Mouse (Mus musculus): Measurements from ENCODE around the gene Wbp11. TPM values are rescaled to one million over a fixed set of nuclear protein-coding genes. Genes with fewer than 3 reads are reported as not detected.

Gene Wbp11
- 115 and 127 TPM in 2 replicates for polyA plus RNA-seq (2012; rRNA removed)

DNA sequence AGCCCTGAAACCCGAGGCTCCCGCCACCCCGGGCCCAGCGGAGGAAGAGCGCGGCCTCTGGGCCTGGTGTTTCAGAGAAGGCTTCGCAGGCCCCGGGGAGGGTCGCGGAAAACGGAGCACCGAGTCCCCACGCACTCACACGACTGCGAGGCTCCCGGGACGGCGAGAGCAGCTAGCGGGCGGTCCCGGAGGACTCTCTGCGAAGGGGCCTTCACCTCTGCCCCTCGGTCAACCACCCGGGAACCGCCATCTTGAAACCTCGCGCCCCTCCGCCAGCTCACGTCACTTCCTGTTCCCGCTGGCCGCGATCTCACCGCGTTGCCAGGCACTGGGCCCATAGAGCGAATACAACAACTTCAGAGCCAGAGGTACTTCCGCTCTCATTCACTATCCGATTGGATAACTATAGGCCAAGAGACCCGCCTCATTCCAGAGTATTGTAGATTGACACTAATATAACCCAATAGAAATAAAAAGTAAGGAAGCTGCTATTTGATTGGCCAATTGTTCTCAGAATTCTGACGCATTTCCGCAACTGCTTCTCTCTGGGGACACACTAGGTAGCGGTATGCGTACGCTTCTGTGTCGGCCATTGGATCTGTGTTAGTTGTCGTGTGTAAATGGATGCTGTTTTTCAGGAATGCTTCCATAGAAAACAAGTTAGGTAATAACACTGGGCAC is at the start of gene Wbp11:
Wbp11 (minus strand) TSS at position 353 of the 681 bp plus-strand sequence.

DNA sequence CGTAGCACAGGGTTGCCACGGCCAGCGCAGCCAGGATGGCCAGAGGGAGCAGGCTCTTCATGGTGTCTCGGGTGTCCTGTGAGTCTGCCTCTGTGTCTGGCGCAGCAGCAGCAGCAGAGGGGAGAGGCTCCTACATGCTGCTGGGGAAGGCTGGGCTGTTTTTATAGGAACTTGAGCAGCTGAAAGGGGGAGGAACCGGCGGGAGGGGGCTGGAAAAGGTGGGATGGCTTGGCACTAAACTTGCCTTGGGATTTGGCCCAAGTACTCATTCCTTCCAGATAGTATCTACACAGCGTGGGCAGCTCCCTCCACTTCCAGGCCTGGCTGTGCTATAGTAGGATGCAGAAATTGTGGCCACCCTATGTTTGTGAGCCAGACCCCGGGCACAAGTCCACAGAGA is 47.6 kb upstream of the Wbp11 start, which contains the start of gene Mgp:
Mgp (minus strand) TSS at position 154 of the 400 bp plus-strand sequence.

DNA sequence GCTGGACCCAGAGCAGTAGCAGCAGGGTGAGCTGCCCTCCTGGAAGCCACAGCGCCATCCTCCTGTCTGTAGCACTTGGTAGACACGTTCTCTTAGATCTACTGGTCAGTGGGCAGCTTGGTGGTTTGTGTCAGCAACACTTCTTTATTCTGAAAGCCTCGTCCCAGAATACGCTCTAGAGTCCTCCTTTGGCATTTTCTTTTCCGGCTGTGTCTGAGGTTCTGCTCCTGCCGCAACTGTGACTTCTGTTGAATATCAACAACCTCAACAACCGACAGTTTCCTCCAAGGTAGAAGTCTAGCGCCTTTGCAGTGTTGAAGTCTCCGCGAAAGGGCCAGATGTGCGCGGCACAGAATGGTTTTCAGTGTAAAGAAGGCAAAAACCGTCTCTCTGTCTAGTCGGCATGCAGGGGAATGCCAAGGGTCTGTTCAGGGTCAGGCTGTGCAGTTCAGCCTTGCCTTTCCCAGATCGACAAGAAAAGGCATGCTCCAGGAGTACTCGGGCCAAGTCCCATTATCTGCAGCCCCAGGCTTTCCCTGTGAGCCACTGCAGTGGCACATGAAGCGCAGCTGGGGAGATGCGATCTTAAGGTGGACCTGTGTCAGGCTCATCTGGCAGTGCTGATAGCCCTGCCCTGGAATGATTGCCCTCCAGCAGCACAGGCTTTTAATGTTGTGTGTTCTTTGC is 29.3 kb upstream of the Wbp11 start, which contains the start of gene Art4:
Art4 (minus strand) TSS at position 548 of the 687 bp plus-strand sequence.

DNA sequence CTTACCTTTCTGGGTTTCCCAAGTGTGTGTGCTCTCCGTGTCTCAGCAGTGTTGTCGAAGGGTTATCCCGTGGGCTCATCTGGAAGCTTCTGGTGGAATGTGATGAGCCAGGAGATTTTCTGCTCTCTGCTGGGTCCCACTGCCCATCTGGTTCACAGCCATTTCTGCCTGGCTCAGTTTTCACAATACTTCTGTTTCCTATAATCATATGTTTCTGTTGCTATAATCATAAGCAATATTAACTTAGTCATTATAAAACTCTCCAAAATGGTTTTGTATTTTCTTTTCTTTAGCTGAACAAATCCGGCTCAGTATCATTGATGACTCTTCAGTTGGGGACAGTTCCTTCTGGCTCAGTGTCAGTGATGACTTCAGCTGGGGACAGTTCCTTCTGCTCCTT is 7.3 kb upstream of the Wbp11 start, which contains the start of gene Smco3:
Smco3 (minus strand) TSS at position 101 of the 400 bp plus-strand sequence.

DNA sequence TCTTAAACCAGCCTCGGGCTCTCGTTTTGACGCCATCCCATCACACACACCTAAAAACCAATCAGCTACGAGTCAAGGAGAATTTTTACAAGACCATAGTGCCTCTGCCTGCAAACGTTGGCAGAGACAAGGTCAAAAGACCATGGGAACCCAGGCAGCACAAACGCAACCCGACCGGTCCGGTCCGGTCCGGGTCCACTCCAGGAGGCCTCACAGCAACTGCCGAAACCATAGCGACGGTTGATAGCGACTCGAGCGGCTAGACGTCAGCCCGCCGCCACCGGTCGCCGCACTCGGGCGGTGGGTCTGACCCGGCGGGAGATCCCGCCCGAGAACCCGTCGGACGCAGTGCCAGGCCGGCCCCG is 535 bp downstream of the Wbp11 start, which contains the start of gene BC049715:
BC049715 (plus strand) TSS at position 111 of the 365 bp plus-strand sequence.

DNA sequence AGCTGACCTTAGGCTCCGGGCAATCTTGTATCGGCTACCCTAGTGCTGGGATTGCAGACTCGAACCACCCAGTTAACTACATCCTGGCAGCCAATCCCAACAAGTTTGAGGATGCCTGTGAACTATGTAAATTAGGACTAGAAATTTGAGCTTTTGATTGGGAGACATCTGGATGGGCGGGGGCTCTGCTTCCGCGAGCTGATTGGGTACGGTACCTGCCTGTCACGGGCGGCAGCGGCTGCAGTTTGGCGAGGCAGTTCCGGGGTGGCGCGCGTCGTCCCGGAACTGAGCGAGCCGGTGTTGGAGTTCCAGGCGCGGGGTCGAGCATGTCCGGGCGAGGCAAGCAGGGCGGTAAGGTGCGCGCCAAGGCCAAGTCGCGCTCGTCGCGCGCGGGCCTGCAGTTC is 20.0 kb downstream of the Wbp11 start, which contains the start of gene H2afj:
H2afj (plus strand) TSS at position 231 of the 404 bp plus-strand sequence.

DNA sequence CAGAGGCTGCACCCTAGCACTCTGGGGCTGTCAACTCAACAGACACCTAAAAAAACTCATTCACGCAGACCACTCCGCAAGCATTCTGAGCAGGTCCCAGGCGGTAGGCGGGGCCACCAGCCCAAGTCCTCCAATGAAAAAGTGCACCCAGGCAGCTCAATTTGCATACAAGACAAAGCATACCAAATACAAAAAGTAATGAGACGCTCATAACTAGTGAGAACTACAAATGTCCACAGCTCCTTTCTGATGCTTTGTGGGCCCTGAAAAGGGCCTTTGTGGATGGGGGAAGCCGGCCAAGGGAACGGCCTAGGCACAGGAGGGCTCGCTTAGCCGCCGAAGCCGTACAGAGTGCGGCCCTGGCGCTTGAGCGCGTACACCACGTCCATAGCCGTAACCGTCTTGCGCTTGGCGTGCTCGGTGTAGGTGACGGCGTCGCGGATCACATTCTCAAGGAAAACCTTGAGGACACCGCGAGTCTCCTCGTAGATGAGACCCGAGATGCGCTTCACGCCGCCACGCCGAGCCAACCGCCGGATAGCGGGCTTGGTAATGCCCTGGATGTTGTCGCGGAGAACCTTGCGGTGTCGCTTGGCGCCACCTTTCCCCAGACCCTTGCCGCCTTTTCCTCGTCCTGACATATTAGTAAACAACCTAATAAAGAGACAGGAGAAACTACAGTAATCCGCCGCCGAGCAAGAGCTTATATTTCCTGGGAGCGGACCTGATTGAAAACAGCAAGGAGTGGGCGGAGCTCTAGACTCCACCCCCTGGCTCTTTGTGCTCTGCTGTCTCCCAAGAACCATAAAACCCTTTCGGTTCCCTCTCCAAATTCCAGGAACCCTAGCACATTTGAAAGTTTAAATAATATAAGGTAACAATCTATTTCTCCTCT is 24.0 kb downstream of the Wbp11 start, which contains the start of gene Hist4h4:
Hist4h4 (minus strand) TSS at position 677 of the 895 bp plus-strand sequence.

DNA sequence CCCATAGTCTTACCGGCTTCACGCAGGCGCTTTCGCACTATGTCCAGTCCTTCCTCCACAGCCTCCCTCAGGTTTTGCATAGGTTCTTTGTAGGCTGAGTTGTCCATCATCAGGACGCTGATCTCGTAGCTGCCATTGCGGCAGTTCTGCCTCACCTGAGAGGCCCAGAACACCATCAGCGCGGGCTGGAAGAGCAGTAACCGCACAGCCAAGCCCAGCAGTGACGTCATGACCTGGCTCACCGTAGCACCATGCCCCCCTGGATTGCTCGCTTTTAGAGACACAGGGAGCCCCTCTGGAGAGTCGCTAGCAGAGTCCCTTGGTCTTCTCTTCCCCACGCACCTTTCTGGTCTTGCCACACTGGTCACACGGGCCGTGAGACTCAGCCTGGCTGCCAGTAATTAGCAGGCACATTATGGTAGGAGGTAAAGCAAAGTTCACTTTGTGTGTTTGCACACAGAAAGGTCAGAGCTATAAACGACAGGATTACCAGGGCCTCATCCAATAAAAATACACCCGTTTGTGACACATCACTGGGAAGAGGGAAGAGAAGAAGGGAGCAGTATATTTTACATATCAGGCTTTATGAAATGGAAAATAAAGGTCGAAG is 46.6 kb downstream of the Wbp11 start, which contains the start of gene Gucy2c:
Gucy2c (minus strand) TSS at position 389 of the 610 bp plus-strand sequence.

Other genes starting within 250 kb of the Wbp11 start
- gene Plbd1, start 166.3 kb downstream of the Wbp11 start, polyA plus RNA-seq (2012; rRNA removed) = 0.49 and 0.82 TPM in 2 replicates
- gene Gucy2c, start 46.5 kb downstream of the Wbp11 start, polyA plus RNA-seq (2012; rRNA removed) = 0.10 and 0.14 TPM in 2 replicates
- gene Hist4h4, start 23.8 kb downstream of the Wbp11 start, polyA plus RNA-seq (2012; rRNA removed) = 0.95 and 1.2 TPM in 2 replicates
- gene H2afj, start 20.0 kb downstream of the Wbp11 start, polyA plus RNA-seq (2012; rRNA removed) = 66.3 and 116 TPM in 2 replicates
- gene BC049715, start 607 bp downstream of the Wbp11 start, polyA plus RNA-seq (2012; rRNA removed) = 0.48 and 1.0 TPM in 2 replicates
- 0.73 and 1.1 TPM in 2 replicates for gene Smco3, start 7.2 kb upstream of the Wbp11 start, polyA plus RNA-seq (2012; rRNA removed)
- 1.8 and 2.9 TPM in 2 replicates for gene Art4, start 29.5 kb upstream of the Wbp11 start, polyA plus RNA-seq (2012; rRNA removed)
- gene Mgp, start 47.6 kb upstream of the Wbp11 start, polyA plus RNA-seq (2012; rRNA removed) = 3.2 and 24.3 TPM in 2 replicates
- 0.05 and 0.35 TPM in 2 replicates for gene Erp27, start 93.9 kb upstream of the Wbp11 start, polyA plus RNA-seq (2012; rRNA removed)
- gene Pde6h, start 95.6 kb upstream of the Wbp11 start, polyA plus RNA-seq (2012; rRNA removed) = 0.09 TPM in 1 of 2 replicates, not detected in the other
- 23.0 and 40.8 TPM in 2 replicates for gene Arhgdib, start 113.7 kb upstream of the Wbp11 start, polyA plus RNA-seq (2012; rRNA removed)